Mouse (Mus musculus): ENCODE measurements at regions not wholly inside any gene's neighbourhood (a gene's known extent, or its start where the extent isn't known, plus 50 kb on each side); places are given as distances from the start of the nearest gene placed in this dataset.

DNA sequence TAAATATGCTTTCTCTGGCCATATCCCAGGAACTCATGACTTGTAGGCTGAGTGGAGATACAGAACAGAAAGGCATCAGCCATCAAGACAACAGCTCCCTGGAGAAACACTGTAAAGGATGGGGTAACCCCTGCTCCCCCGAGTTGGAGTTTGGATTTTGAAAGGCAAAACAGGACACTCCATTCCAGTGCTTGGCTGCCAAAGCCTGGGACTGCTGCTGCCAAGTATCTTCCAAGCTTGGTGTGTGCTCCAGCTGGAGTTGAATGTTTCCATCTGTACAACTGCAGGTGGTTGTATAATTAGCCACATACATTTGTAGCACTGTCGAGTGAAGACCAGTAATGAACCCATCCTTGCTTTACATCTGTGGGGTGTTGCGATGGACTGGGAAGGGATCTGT, 62.1 kb downstream of the 4933412E24Rik start:
- DNase-seq (ENCODE audit: low read depth, low spot score), result no peak

DNA sequence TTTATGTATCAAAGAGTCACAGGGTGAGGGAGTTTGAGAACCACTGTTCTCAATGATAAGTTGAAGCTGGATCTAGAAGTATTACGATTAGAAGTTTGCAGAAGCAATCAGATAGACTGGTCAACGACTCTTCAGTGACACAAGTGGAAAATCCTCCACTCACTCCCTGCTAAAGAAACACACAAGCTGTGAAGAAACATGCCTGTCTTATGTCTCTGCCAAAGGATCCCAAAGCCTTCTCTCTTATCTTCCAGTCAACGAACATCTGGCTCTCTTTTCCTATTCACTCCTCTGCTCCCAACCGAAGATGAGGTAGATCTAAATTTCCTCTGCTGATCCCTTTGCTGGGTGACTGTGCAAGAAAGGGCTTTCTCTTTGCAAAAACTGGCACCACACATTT, 62.6 kb downstream of the 4933412E24Rik start:
- DNase-seq (ENCODE audit: low read depth, low spot score), result no peak

- no peak for DNase-seq (ENCODE audit: low read depth, low spot score)
These were observed 65.7 kb downstream of the 4933412E24Rik start for GRCm38 (mm10) chr15:59950617-59951216.

DNA sequence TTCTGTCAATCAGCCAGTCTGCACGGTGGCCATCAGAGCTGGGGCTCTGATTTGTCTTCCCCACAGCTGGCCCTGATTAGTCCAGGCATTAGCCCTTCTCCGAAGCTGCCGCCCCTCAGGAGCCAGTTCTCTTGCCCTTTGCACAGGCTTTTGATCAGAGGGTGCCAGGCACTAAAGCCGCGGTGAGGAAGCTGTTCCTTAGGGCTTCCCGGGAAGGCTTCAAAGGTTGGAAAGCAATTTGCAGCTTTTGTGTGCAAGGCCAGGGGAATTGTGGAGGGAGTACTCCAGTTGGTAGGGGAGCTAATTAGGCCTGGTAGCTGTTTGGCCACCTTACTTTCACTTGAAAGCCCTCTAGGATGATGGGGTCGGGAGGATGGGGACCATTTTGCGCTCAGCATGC, 71.2 kb downstream of the 4933412E24Rik start:
- no peak for DNase-seq (ENCODE audit: low read depth, low spot score)

DNA sequence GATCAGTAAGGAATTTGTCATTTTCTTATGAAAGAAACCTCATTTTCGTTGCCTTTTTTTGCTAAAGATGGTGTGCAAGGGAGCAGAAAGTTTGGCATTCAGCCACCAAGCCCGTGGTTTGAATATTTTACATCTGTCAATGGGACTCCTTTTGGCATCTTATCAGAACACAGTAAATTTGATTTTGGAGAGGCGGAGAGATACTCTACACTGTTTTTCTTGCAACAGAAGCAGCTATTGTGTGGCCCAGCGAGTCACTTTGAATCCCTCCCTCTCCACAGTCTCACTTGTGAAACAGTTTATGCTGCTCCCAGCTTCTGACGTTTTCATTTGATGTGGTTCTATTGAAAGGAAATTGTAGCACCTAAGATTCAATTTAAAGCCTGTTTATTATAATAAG, 79.9 kb downstream of the 4933412E24Rik start:
- no peak for DNase-seq (ENCODE audit: low read depth, low spot score)

GRCm38 (mm10) chr15:59913860-59914259, 102.6 kb downstream of the 4933412E24Rik start:
- DNase-seq (ENCODE audit: low read depth, low spot score), result no peak

DNA sequence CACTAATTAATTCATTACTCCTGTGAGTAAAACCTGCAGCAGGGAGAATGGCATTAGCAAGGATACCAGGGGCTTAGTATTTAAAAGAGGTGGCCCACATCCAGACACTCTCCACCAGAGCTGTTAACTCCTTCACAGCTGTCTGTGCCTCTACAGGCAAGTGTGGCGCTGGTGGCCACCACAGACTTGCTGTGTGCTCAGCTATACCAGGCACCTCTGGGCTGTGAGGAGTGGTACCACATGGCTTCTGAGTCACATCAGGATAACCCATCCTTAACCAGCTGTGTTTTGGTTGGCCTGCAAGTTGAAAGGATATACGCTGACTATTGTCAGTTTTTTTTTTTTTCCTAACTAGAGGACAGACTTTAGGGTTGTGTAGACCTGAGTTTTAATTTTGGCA, 108.1 kb downstream of the 4933412E24Rik start:
- no peak for DNase-seq (ENCODE audit: low read depth, low spot score)

DNA sequence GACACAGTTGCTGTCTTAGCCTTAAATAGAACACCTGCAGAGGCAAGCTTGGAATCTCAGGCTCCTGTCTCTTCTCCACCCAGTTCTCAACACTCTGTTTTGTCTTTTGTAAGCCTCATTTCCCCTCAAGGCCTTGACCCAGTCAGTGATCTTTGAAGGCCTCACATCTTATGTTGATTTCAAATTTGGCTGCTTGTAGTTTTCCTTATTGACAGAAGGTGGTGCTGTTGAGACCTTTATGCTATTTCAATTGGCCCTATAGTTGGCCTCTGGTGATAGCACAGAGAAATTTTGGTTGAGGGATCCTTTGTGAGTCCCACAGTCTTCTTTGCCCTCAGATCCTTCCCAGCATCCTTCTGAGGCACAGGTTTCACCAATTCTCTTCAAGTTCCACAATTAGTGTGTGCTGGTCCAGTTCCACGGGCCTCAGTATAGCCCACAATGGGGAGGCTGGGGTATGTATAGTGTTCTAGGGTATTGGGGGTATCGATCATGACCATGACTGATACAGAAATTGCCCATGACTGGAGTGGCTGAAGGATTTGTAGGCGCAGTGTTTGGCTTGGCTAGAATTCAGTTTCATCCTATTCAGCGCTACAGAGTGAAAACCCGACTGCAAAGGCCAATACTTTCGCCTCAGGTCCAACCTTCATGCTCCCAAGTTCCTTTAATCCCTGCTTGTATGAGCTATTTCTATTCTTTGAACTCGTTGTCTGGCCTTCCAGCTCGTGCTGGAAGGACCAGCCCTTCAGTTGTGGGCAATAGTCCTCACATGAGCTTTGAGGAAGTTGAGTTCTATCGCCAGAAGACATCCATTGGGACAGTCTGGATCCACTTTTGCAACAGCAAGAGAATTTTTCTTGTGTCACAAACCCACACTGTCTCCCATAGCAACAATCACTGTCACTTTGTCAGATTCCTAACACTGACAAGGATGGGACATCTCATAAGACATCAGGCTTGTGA, 110.3 kb downstream of the 4933412E24Rik start:
- peak; percentile 45 for DNase-seq (ENCODE audit: low read depth, low spot score)

GRCm38 (mm10) chr15:59904741-59905140, 111.7 kb downstream of the 4933412E24Rik start:
- DNase-seq (ENCODE audit: low read depth, low spot score), result no peak

GRCm38 (mm10) chr15:59888996-59889395, 127.4 kb downstream of the 4933412E24Rik start:
- DNase-seq (ENCODE audit: low read depth, low spot score), result no peak

- DNase-seq (ENCODE audit: low read depth, low spot score), result no peak
These were observed 128.3 kb downstream of the 4933412E24Rik start for GRCm38 (mm10) chr15:59888131-59888459.

GRCm38 (mm10) chr15:59887381-59888130, 128.9 kb downstream of the 4933412E24Rik start:
- no peak for DNase-seq (ENCODE audit: low read depth, low spot score)

- DNase-seq (ENCODE audit: low read depth, low spot score), result no peak
These were observed 130.4 kb downstream of the 4933412E24Rik start for GRCm38 (mm10) chr15:59886036-59886435.

DNA sequence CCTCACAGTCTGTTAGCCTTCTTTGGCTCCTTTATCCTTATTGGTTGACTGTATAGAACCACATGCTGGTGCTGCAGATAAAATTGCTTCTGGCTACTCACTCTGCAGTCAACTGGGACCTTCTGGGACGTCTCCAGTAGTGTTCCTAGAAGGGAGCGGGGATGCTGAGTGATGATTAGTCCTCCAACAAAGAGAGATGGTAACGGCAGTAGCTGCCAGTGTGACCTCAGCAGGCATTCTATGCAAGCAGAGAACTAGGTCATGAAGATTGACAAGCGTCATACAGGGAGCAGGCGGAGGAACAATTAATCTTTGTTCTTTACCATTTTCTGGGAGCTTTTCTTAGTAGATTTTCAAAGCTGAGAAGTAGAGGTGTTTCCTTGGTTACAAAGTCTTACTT, 134.0 kb downstream of the 4933412E24Rik start:
- DNase-seq (ENCODE audit: low read depth, low spot score), result no peak

DNA sequence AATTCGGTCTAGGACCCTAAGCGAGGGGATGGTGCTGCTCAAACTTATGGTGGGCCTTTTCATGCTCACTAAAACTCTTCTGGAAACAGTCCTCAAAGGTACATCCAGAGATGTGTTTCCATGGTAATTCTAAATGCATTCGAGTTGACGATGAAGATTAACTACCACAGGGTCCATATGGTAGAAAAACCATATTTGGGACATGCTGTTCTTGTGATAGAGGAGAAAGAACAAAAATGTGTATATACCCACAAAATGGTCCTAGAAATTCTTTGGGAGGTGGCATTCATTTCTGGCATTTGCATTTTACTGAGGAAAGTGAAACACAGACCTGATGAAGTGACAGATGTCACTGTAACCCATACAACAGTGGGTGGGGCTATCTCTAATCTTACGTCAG, 136.0 kb downstream of the 4933412E24Rik start:
- no peak for DNase-seq (ENCODE audit: low read depth, low spot score)

DNA sequence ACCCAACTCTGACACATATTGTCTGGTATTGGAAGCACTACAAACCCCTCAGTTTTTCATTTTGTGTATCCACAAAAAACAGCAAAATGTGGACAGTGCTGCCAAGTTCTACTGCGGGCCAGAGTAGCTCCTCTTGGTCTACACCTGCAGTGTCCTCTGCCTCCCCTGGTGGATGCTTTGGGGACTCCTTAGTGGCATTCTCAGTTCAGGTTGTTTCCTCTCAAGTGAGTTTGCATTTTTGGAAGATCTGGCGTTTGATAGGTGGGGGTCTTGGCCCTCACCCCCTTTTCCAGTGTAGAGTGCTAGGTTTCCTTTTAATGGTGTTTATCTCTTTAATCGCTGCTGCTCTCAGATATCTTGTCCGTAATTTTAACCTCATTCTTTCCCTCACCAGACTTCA, 137.1 kb downstream of the 4933412E24Rik start:
- no peak for DNase-seq (ENCODE audit: low read depth, low spot score)

DNA sequence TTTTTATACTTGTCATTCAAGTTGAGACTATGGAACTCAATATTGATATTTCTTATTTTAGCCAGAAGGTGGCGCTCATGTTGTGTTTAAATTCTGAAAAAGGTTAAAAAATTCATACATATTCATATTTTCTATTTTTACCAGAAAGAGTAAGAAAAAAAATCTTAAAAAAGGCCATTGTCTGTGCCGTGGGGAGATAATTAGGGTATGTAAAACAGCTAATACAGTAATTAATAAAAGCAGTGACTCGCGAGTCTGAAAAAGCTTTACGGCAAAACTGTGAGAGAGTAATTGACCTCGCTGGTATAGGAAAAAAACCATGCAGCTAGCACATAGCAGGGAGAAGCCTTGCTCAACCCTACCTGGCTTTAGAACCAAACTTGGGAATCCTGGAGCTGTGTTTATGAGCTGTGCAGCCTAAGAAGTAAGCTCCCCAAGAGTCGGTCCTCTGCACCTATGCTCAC, 140.1 kb downstream of the 4933412E24Rik start:
- no peak for DNase-seq (ENCODE audit: low read depth, low spot score)

DNA sequence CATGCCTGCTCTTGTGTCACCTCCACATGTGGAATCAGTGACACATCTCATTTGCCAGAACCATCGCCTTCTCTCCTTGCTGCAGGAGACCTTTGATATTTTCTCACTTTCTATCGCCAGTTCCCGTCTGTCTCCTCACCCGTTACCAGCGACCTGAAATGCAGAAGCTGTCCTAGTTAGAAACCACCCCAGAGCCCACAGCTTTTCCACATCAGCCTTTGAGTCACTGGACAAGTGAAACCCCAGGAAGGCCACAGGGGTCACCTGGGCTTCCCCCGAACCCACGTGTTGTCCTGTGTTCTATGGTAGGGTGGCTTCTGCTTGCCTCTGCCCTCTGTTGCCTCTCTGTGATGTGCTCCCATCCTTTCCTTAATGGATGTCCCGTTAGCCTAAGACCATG, 149.7 kb downstream of the 4933412E24Rik start:
- DNase-seq (ENCODE audit: low read depth, low spot score), result no peak

GRCm38 (mm10) chr15:59864746-59865499, 151.5 kb downstream of the 4933412E24Rik start:
- peak; percentile 49 for DNase-seq (ENCODE audit: low read depth, low spot score)

- DNase-seq (ENCODE audit: low read depth, low spot score), result no peak
These were observed 164.0 kb downstream of the 4933412E24Rik start for GRCm38 (mm10) chr15:59852271-59853000.

All from ES-CJ7 (cell line).